Comparison of ENCODE assay signal across 9 mouse cellular contexts in genomic region chr5:128808547-128809182, GRCm38 (mm10).
DNase-seq lines count a peak whose midpoint lies in the region; ATAC-seq and TF ChIP-seq lines count a peak whose summit lies in the region.
"Had no signal": no experiment of that assay in that cellular context is flagged by ENCODE, and none has a peak within 500 bp of the region (broad histone marks: within the 10 kb centered on the region; RNA-seq: fewer than 3 reads in every experiment).

No protein-coding gene starts in this region.

- no peak overlapping the region for H3K4me2 ChIP-seq in kidney, embryonic 15.5 days
- H3K4me2 ChIP-seq: heart, embryonic 13.5 days; limb, embryonic 15.5 days had no signal

- in situ Hi-C loops in ES-E14 (cut with MboI; ENCODE audit: low sequenced_read_pairs in 2 of 2, unreplicated experiment in 2 of 2): no loop called here

- H3K4me1 ChIP-seq in kidney, embryonic 15.5 days: no peaks in the 10 kb centered on the region
- H3K4me1 ChIP-seq in ES-E14 (ENCODE audit: control insufficient read depth in 2 of 2, insufficient read depth in 2 of 2, low read length in 2 of 2, poor library complexity in 1 of 2): peaks cover 0 to 9% of the 10 kb centered on the region in 2 experiments; a peak in 2 of 4 replicates
- H3K4me1 ChIP-seq: limb, embryonic 15.5 days had no signal

- H3K9ac ChIP-seq in kidney, embryonic 15.5 days: no peak overlapping the region
- no peak overlapping the region for H3K9ac ChIP-seq in ES-E14 (ENCODE audit: insufficient read depth, low read depth, low read length, poor library complexity, severe bottlenecking)
- H3K9ac ChIP-seq: heart, embryonic 13.5 days; limb, embryonic 15.5 days had no signal

- no peaks in the 10 kb centered on the region for H3K36me3 ChIP-seq in kidney, embryonic 15.5 days
- H3K36me3 ChIP-seq in ES-E14 (ENCODE audit: control insufficient read depth, insufficient read depth, low read length, poor library complexity, severe bottlenecking): no peaks in the 10 kb centered on the region
- H3K36me3 ChIP-seq: heart, embryonic 13.5 days; limb, embryonic 15.5 days had no signal

- peak; percentile 18 for DNase-seq in kidney, adult 18-20 months
- peak; percentile 2 for DNase-seq in 416B (ENCODE audit: low read depth)
- peak; percentile 65 for DNase-seq in ES-E14 (ENCODE audit: low read depth, low spot score)
- DNase-seq in kidney, adult 9 months: peak; percentile 31
- DNase-seq in layer of hippocampus, postnatal 25 days (ENCODE audit: extremely low spot score in 1 of 2, low spot score in 1 of 2): no peak

- 0 out of 2 replicates have a peak, but pooled peaks cover 3% of the 10 kb centered on the region for H3K27me3 ChIP-seq in kidney, embryonic 15.5 days
- H3K27me3 ChIP-seq: limb, embryonic 15.5 days had no signal

- H3K27ac ChIP-seq in kidney, embryonic 15.5 days: no peak overlapping the region
- no peak overlapping the region for H3K27ac ChIP-seq in ES-E14 (ENCODE audit: insufficient read depth, low read depth, low read length, poor library complexity, severe bottlenecking)
- H3K27ac ChIP-seq: heart, embryonic 13.5 days; limb, embryonic 15.5 days had no signal

- no peak for ATAC-seq in kidney, embryonic 15.5 days (replicated peaks; ENCODE audit: low FRiP score)
- no peak for ATAC-seq in megakaryocyte-erythroid progenitor cell, adult 5-6 weeks (replicated peaks; ENCODE audit: low FRiP score, low TSS enrichment, poor library complexity, severe bottlenecking)

- 64% methylated on average over 9 of the region's 9 CpGs for WGBS in kidney, embryonic 15.5 days

- H3K9me3 ChIP-seq in kidney, embryonic 15.5 days (replicated peaks): no peaks in the 10 kb centered on the region
- no peaks in the 10 kb centered on the region for H3K9me3 ChIP-seq in ES-E14 (ENCODE audit: control insufficient read depth, insufficient read depth, low read depth, low read length)
- H3K9me3 ChIP-seq: heart, embryonic 13.5 days; limb, embryonic 15.5 days had no signal

- no peak overlapping the region for H3K4me3 ChIP-seq in kidney, embryonic 15.5 days (replicated peaks)
- no peak overlapping the region for H3K4me3 ChIP-seq in ES-E14 (ENCODE audit: insufficient read depth in 1 of 2, low read depth in 1 of 2, low read length in 2 of 2, poor library complexity in 1 of 2, severe bottlenecking in 1 of 2)
- H3K4me3 ChIP-seq: heart, embryonic 13.5 days; limb, embryonic 15.5 days had no signal

TF ChIP-seq in ES-E14, 5 proteins besides CTCF, POLR2A, EP300 and RAD21:
- TF ChIP-seq ZC3H11A (IDR thresholded peaks at IDR 0.05; ENCODE audit: borderline replicate concordance, low read depth, low read length): peak; percentile 34; the same call in 1 of the 2 replicates
- no peak for TF ChIP-seq ZNF384 (IDR thresholded peaks at IDR 0.05; ENCODE audit: low read depth, low read length)
- TF ChIP-seq MAFK (IDR thresholded peaks at IDR 0.05; ENCODE audit: insufficient read depth, low read depth, low read length): no peak

Comparison
In these comparisons a context has a peak if more than half of its experiments do, and no peak if none do; other contexts are left out.
1. DNase-seq: peak in kidney, adult 18-20 months (single experiment), 416B (single experiment), ES-E14 (single experiment) and kidney, adult 9 months (single experiment); none in layer of hippocampus, postnatal 25 days (0 of 2).